Mouse (Mus musculus): ENCODE results near the gene Tnn. TPM values are rescaled to one million over a fixed set of nuclear protein-coding genes. Genes with fewer than 3 reads are reported as not detected.

Tnn gene
- 0.04 and 0.40 TPM in 2 replicates for polyA plus RNA-seq (2012; rRNA removed)

- DNase-seq (ENCODE audit: low read depth): no peak
- TF ChIP-seq POLR2A (IDR thresholded peaks at IDR 0.05; ENCODE audit: borderline replicate concordance, extremely low read depth, insufficient read depth, insufficient read length, poor library complexity, severe bottlenecking): no peak
- no peak for TF ChIP-seq CTCF (IDR thresholded peaks at IDR 0.05; ENCODE audit: borderline replicate concordance, extremely low read depth, insufficient read depth, insufficient read length)
Observed at GRCm38 (mm10) chr1:160153480-160153879, at the start of gene Tnn. Gene Tnn (minus strand): TSS chr1:160153580.

GRCm38 (mm10) chr1:160195337-160195663 is 41.9 kb upstream of the Tnn start:
- TF ChIP-seq POLR2A (IDR thresholded peaks at IDR 0.05; ENCODE audit: borderline replicate concordance, extremely low read depth, insufficient read depth, insufficient read length, poor library complexity, severe bottlenecking) (no peak), CTCF (IDR thresholded peaks at IDR 0.05; ENCODE audit: borderline replicate concordance, extremely low read depth, insufficient read depth, insufficient read length) (no peak)

DNA sequence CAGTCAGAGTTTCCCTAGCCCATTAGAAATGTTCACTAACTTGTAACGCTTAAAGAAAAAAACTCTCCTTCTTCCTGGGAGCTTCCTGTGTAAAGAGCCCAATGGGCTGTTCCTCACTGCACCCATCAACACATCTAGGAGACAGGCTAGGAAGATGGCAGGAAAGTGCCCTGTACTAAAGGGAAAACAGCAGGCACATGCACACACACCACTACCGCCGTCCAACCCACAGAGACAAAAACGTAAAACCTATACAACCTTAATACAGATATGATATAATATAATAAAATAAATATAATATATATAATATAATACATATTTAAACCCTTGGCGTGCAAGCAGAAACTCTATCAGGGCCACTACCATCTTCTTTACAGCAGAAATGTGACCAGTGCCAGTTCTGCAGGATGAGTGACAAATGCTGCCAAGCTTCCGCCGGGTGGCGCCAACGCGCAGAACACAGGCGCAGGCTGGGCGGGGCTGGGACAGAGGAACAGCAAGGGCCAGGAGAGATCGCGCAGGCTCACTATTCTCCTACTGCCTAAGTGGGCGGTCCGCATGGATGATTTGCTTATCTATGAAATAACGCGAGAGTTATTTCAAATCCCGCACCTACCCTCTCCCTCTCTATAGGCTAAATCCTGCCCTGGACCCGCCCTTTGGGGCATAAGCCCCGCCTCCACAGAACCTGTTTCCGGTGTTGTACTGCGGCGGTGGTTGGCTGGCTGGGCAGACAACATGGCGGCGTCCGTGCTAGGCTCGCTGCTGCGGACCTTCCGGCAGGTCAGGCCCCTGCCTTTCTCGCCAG is 41.4 kb upstream of the Tnn start, which contains the start of gene Mrps14:
Gene Mrps14, plus strand, starts transcription at position 687 of the 808 bp plus-strand sequence.
- peak; percentile 100 for DNase-seq (ENCODE audit: low read depth)
- peak; percentile 82 for TF ChIP-seq CTCF (IDR thresholded peaks at IDR 0.05; ENCODE audit: borderline replicate concordance, extremely low read depth, insufficient read depth, insufficient read length)
- peak; percentile 67; the same call in 1 of the 2 replicates for TF ChIP-seq POLR2A (IDR thresholded peaks at IDR 0.05; ENCODE audit: borderline replicate concordance, extremely low read depth, insufficient read depth, insufficient read length, poor library complexity, severe bottlenecking)

More at GRCm38 (mm10) chr1:160195337-160195663, 41.9 kb upstream of the Tnn start:
- DNase-seq (ENCODE audit: low read depth): no peak

- TF ChIP-seq POLR2A (IDR thresholded peaks at IDR 0.05; ENCODE audit: borderline replicate concordance, extremely low read depth, insufficient read depth, insufficient read length, poor library complexity, severe bottlenecking) (no peak), CTCF (IDR thresholded peaks at IDR 0.05; ENCODE audit: borderline replicate concordance, extremely low read depth, insufficient read depth, insufficient read length) (peak; percentile 84)
- peak; percentile 86 for DNase-seq (ENCODE audit: low read depth)
Observed at GRCm38 (mm10) chr1:160184506-160184905, 31.1 kb upstream of the Tnn start.

GRCm38 (mm10) chr1:160181216-160181615 is 27.8 kb upstream of the Tnn start:
- TF ChIP-seq CTCF (IDR thresholded peaks at IDR 0.05; ENCODE audit: borderline replicate concordance, extremely low read depth, insufficient read depth, insufficient read length) (no peak), POLR2A (IDR thresholded peaks at IDR 0.05; ENCODE audit: borderline replicate concordance, extremely low read depth, insufficient read depth, insufficient read length, poor library complexity, severe bottlenecking) (no peak)

GRCm38 (mm10) chr1:160176903-160177302 is 23.5 kb upstream of the Tnn start:
- DNase-seq (ENCODE audit: low read depth): peak; percentile 24
- TF ChIP-seq POLR2A (IDR thresholded peaks at IDR 0.05; ENCODE audit: borderline replicate concordance, extremely low read depth, insufficient read depth, insufficient read length, poor library complexity, severe bottlenecking) (no peak), CTCF (IDR thresholded peaks at IDR 0.05; ENCODE audit: borderline replicate concordance, extremely low read depth, insufficient read depth, insufficient read length) (no peak)

More at GRCm38 (mm10) chr1:160181216-160181615, 27.8 kb upstream of the Tnn start:
- DNase-seq (ENCODE audit: low read depth): no peak

DNA sequence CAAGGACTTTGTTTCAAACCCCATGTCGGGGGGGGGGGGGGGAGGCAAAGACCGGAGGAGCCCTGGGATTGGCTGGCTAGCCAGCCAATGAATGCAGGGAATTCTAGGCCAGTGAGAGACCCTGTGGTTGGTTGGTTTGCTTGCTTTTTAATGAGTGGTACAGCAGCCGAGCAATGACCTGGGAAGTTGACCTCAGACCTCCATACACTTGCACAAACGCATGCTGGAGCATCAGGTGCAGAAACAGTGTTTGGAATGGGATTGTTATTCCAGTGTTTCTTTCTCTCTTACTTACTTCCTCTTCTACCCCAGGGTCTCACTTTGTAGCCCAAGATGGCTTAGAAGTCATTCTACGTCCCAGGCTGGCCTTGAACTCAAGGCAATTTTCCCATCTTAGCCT is 13.2 kb upstream of the Tnn start:
- no peak for TF ChIP-seq POLR2A (IDR thresholded peaks at IDR 0.05; ENCODE audit: borderline replicate concordance, extremely low read depth, insufficient read depth, insufficient read length, poor library complexity, severe bottlenecking)
- no peak for DNase-seq (ENCODE audit: low read depth)

DNA sequence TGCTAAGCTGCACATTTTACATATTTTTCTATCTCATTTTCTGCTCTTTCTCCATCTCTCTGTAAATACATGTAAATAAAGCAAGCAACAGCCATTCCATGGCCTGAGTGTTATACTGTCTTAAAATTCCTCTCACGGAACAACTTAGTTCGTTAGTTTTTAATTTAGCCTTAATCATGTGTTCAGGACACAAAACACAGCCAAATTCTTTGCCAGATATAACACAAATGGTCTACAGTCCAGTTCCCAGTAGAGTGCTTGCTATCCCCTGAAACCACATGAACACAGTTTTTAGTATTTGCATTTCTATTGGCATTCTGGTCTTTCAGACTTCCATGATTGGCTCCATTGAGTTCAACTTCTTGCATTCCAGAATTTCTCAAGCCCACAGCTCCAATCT is 4.8 kb upstream of the Tnn start:
- DNase-seq (ENCODE audit: low read depth): peak; percentile 62

DNA sequence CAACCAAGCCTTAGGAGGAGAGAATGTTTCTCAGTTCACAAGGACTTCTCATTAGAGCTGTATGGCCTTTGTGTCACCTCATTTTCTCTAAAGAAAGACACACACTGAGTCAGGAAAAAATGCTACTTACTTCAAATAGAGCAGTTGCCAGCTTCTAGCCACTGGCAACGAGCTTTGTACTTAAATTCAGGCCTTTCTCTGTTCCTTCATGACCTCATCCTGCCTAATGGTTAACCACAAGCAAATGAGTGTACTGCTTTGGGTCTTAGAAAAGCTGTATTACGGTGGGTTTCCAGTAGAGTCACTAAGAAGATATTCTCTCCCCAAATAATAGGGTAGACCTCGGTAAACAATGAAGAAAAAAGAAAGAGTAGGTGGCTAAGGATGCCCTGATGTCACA is 2.7 kb downstream of the Tnn start:
- peak; percentile 40 for DNase-seq (ENCODE audit: low read depth)
- TF ChIP-seq POLR2A (IDR thresholded peaks at IDR 0.05; ENCODE audit: borderline replicate concordance, extremely low read depth, insufficient read depth, insufficient read length, poor library complexity, severe bottlenecking) (no peak), CTCF (IDR thresholded peaks at IDR 0.05; ENCODE audit: borderline replicate concordance, extremely low read depth, insufficient read depth, insufficient read length) (no peak)

More for the DNA sequence above, 4.8 kb upstream of the Tnn start:
- TF ChIP-seq CTCF (IDR thresholded peaks at IDR 0.05; ENCODE audit: borderline replicate concordance, extremely low read depth, insufficient read depth, insufficient read length) (no peak), POLR2A (IDR thresholded peaks at IDR 0.05; ENCODE audit: borderline replicate concordance, extremely low read depth, insufficient read depth, insufficient read length, poor library complexity, severe bottlenecking) (no peak)

- TF ChIP-seq POLR2A (IDR thresholded peaks at IDR 0.05; ENCODE audit: borderline replicate concordance, extremely low read depth, insufficient read depth, insufficient read length, poor library complexity, severe bottlenecking): no peak
Observed at GRCm38 (mm10) chr1:160149291-160149906, 4.0 kb downstream of the Tnn start.

DNA sequence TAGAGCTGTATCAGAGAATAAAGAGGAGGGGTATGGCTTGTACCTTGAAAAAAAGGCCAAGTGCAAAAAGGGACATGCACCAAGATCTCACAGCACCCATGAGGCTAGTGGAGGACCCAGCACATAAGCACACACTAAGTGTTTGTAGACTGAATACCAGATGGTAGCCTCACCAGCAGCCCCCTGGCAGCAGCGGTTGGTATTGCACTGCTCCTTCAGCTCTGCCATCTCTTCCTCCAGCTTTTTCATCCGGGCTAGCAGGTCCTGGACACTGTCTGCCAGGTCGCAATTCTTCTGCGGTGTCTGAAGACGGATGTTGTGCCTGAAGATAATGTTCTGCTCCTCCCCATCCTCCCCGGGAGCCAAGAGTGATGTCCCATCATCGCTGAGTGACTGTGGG is 6.1 kb downstream of the Tnn start:
- DNase-seq (ENCODE audit: low read depth): no peak
- no peak for TF ChIP-seq CTCF (IDR thresholded peaks at IDR 0.05; ENCODE audit: borderline replicate concordance, extremely low read depth, insufficient read depth, insufficient read length)
- TF ChIP-seq POLR2A (IDR thresholded peaks at IDR 0.05; ENCODE audit: borderline replicate concordance, extremely low read depth, insufficient read depth, insufficient read length, poor library complexity, severe bottlenecking): no peak

More at GRCm38 (mm10) chr1:160149291-160149906, 4.0 kb downstream of the Tnn start:
- peak; percentile 66 for DNase-seq (ENCODE audit: low read depth)

GRCm38 (mm10) chr1:160145606-160146005 is 7.8 kb downstream of the Tnn start:
- no peak for DNase-seq (ENCODE audit: low read depth)
- TF ChIP-seq CTCF (IDR thresholded peaks at IDR 0.05; ENCODE audit: borderline replicate concordance, extremely low read depth, insufficient read depth, insufficient read length): no peak
- TF ChIP-seq POLR2A (IDR thresholded peaks at IDR 0.05; ENCODE audit: borderline replicate concordance, extremely low read depth, insufficient read depth, insufficient read length, poor library complexity, severe bottlenecking): no peak
